Mouse (Mus musculus): ENCODE data around the gene Atl1.

The Atl1 gene

DNA sequence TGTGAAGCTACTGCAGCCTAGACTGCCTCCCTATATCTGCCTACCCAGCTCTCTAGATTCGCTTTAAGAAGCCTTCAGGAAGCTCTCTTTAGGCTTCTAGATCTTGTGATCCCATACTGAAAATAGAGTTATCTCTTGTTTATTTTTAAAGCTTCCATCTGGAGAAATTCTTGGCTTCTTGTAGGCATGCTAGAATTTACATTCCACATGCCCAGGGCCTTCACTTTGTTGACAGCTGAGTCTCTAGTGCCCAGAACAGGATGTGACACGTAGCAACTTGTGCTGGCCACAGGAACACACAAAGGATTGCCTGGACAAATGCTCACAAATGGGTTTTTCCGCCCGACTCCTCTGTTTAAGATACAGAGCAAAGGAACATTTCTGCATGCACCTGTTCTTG, 123.5 kb downstream of the Atl1 start:
- DNase-seq (ENCODE audit: low spot score) = no peak
